Mouse (Mus musculus): Measurements from ENCODE around the gene Tmbim6. TPM values are rescaled to one million over a fixed set of nuclear protein-coding genes. Genes with fewer than 3 reads are reported as not detected.

Gene Tmbim6
- polyA plus RNA-seq, 1 experiment from 2014 or later = 726 TPM

GRCm38 (mm10) chr15:99453153-99453900 is 60.6 kb downstream of the Tmbim6 start:
- no peak overlapping the region for H3K9ac ChIP-seq (ENCODE audit: low read depth, low read length)
- H3K9me3 ChIP-seq (ENCODE audit: control insufficient read depth, low read length) = no peaks in the 10 kb centered on the region
- H3K36me3 ChIP-seq (ENCODE audit: control insufficient read depth, insufficient read depth, low read length) = no peaks in the 10 kb centered on the region
- 74% methylated on average over 11 of the region's 11 CpGs for WGBS
- H3K27me3 ChIP-seq (replicated peaks; ENCODE audit: control insufficient read depth, insufficient read depth, low read length) = no peaks in the 10 kb centered on the region
- H3K27ac ChIP-seq (ENCODE audit: low read length) = no peak overlapping the region
- H3K4me1 ChIP-seq (ENCODE audit: control insufficient read depth, insufficient read depth, low read length) = peaks cover 40% of the 10 kb centered on the region
- no peak overlapping the region for H3K4me3 ChIP-seq (ENCODE audit: low read length)
- no peak overlapping the region for H3K4me2 ChIP-seq (ENCODE audit: low read depth, low read length)
- ATAC-seq = no peak

GRCm38 (mm10) chr15:99454585-99455279 is 62.0 kb downstream of the Tmbim6 start:
- Histone ChIP-seq H3K4me2 (ENCODE audit: low read depth, low read length) (no peak overlapping the region), H3K27me3 (replicated peaks; ENCODE audit: control insufficient read depth, insufficient read depth, low read length) (no peaks in the 10 kb centered on the region), H3K4me1 (ENCODE audit: control insufficient read depth, insufficient read depth, low read length) (peaks cover 29% of the 10 kb centered on the region), H3K9ac (ENCODE audit: low read depth, low read length) (0 out of 2 replicates have a peak overlapping the region, but pooled peaks have one; percentile 1), H3K9me3 (ENCODE audit: control insufficient read depth, low read length) (no peaks in the 10 kb centered on the region), H3K4me3 (ENCODE audit: low read length) (no peak overlapping the region), H3K27ac (ENCODE audit: low read length) (no peak overlapping the region), H3K36me3 (ENCODE audit: control insufficient read depth, insufficient read depth, low read length) (no peaks in the 10 kb centered on the region)
- no peak for ATAC-seq
- 83% methylated on average over 7 of the region's 7 CpGs for WGBS

- H3K9me3 ChIP-seq (ENCODE audit: control insufficient read depth, low read length) = no peaks in the 10 kb centered on the region
- H3K36me3 ChIP-seq (ENCODE audit: control insufficient read depth, insufficient read depth, low read length) = no peaks in the 10 kb centered on the region
- no peak overlapping the region for H3K4me2 ChIP-seq (ENCODE audit: low read depth, low read length)
- peak overlapping the region; percentile 1; the same call in 1 of the 2 replicates for H3K9ac ChIP-seq (ENCODE audit: low read depth, low read length)
- H3K4me3 ChIP-seq (ENCODE audit: low read length) = no peak overlapping the region
- H3K27me3 ChIP-seq (replicated peaks; ENCODE audit: control insufficient read depth, insufficient read depth, low read length) = no peaks in the 10 kb centered on the region
- peaks cover 23% of the 10 kb centered on the region for H3K4me1 ChIP-seq (ENCODE audit: control insufficient read depth, insufficient read depth, low read length)
- H3K27ac ChIP-seq (ENCODE audit: low read length) = no peak overlapping the region
- no peak for ATAC-seq
- WGBS = 87% methylated on average over 3 of the region's 3 CpGs
These were observed 62.7 kb downstream of the Tmbim6 start for GRCm38 (mm10) chr15:99455415-99455814.

- Histone ChIP-seq H3K4me2 (ENCODE audit: low read depth, low read length) (peak overlapping the region; percentile 93), H3K9me3 (ENCODE audit: control insufficient read depth, low read length) (no peaks in the 10 kb centered on the region), H3K4me3 (ENCODE audit: low read length) (peak overlapping the region; percentile 82), H3K27me3 (replicated peaks; ENCODE audit: control insufficient read depth, insufficient read depth, low read length) (no peaks in the 10 kb centered on the region), H3K9ac (ENCODE audit: low read depth, low read length) (peak overlapping the region; percentile 79), H3K27ac (ENCODE audit: low read length) (peak overlapping the region; percentile 86), H3K36me3 (ENCODE audit: control insufficient read depth, insufficient read depth, low read length) (no peaks in the 10 kb centered on the region), H3K4me1 (ENCODE audit: control insufficient read depth, insufficient read depth, low read length) (peaks cover 20% of the 10 kb centered on the region)
- 27% methylated on average over 7 of the region's 7 CpGs for WGBS
- no peak for ATAC-seq
These were observed 63.8 kb downstream of the Tmbim6 start for GRCm38 (mm10) chr15:99456338-99456962.

- ATAC-seq = peak; percentile 65
- WGBS = 1% methylated on average over 42 of the region's 43 CpGs
- Histone ChIP-seq H3K4me3 (ENCODE audit: low read length) (peak overlapping the region; percentile 82), H3K9me3 (ENCODE audit: control insufficient read depth, low read length) (no peaks in the 10 kb centered on the region), H3K27ac (ENCODE audit: low read length) (peak overlapping the region; percentile 86), H3K9ac (ENCODE audit: low read depth, low read length) (peak overlapping the region; percentile 79), H3K27me3 (replicated peaks; ENCODE audit: control insufficient read depth, insufficient read depth, low read length) (no peaks in the 10 kb centered on the region), H3K4me1 (ENCODE audit: control insufficient read depth, insufficient read depth, low read length) (peaks cover 20% of the 10 kb centered on the region), H3K4me2 (ENCODE audit: low read depth, low read length) (peak overlapping the region; percentile 93), H3K36me3 (ENCODE audit: control insufficient read depth, insufficient read depth, low read length) (no peaks in the 10 kb centered on the region)
These were observed 64.4 kb downstream of the Tmbim6 start for GRCm38 (mm10) chr15:99456963-99457605.

- WGBS = under 1% methylated on average over 45 of the region's 45 CpGs
- H3K27me3 ChIP-seq (replicated peaks; ENCODE audit: control insufficient read depth, insufficient read depth, low read length) = no peaks in the 10 kb centered on the region
- peak within 1 kb of the TSS; percentile 93 for H3K4me2 ChIP-seq (ENCODE audit: low read depth, low read length)
- peak within 1 kb of the TSS; percentile 86 for H3K27ac ChIP-seq (ENCODE audit: low read length)
- peak within 1 kb of the TSS; percentile 82 for H3K4me3 ChIP-seq (ENCODE audit: low read length)
- peak within 1 kb of the TSS; percentile 79 for H3K9ac ChIP-seq (ENCODE audit: low read depth, low read length)
- H3K36me3 ChIP-seq (ENCODE audit: control insufficient read depth, insufficient read depth, low read length) = no peaks in the 10 kb centered on the region
- peaks cover 20% of the 10 kb centered on the region for H3K4me1 ChIP-seq (ENCODE audit: control insufficient read depth, insufficient read depth, low read length)
- peak; percentile 96 for ATAC-seq
- no peaks in the 10 kb centered on the region for H3K9me3 ChIP-seq (ENCODE audit: control insufficient read depth, low read length)
These were observed 65.1 kb downstream of the Tmbim6 start, which contains the start of gene Nckap5l for GRCm38 (mm10) chr15:99457606-99458401. Gene Nckap5l, minus strand, starts transcription at chr15:99457748.

Other genes starting within 250 kb of the Tmbim6 start
- 0.39 and 0.56 TPM in 2 replicates for gene Kcnh3, start 168.0 kb upstream of the Tmbim6 start, polyA plus RNA-seq (2015; fragmentation: Nextera tagmentation; extraction: Ambion mirVana)
- gene Mcrs1, start 140.9 kb upstream of the Tmbim6 start, polyA plus RNA-seq (2015; fragmentation: Nextera tagmentation; extraction: Ambion mirVana) = 124 and 128 TPM in 2 replicates
- gene Prpf40b, start 97.8 kb upstream of the Tmbim6 start, polyA plus RNA-seq (2015; fragmentation: Nextera tagmentation; extraction: Ambion mirVana) = 29.8 and 34.8 TPM in 2 replicates
- gene Fam186b, start 97.0 kb upstream of the Tmbim6 start, polyA plus RNA-seq (2015; fragmentation: Nextera tagmentation; extraction: Ambion mirVana) = 0.24 TPM in 1 of 2 replicates, not detected in the other
- gene Fmnl3, start 22.4 kb upstream of the Tmbim6 start, polyA plus RNA-seq (2015; fragmentation: Nextera tagmentation; extraction: Ambion mirVana) = 10.6 and 10.8 TPM in 2 replicates
- 5.8 and 6.5 TPM in 2 replicates for gene Nckap5l, start 64.9 kb downstream of the Tmbim6 start, polyA plus RNA-seq (2015; fragmentation: Nextera tagmentation; extraction: Ambion mirVana)
- 14.3 and 16.2 TPM in 2 replicates for gene Bcdin3d, start 81.8 kb downstream of the Tmbim6 start, polyA plus RNA-seq (2015; fragmentation: Nextera tagmentation; extraction: Ambion mirVana)
- 0.91 and 1.1 TPM in 2 replicates for gene Faim2, start 135.3 kb downstream of the Tmbim6 start, polyA plus RNA-seq (2015; fragmentation: Nextera tagmentation; extraction: Ambion mirVana)
- gene Aqp2, start 186.2 kb downstream of the Tmbim6 start, polyA plus RNA-seq (2015; fragmentation: Nextera tagmentation; extraction: Ambion mirVana) = 0.10 TPM in 1 of 2 replicates, not detected in the other
- 0.47 and 0.53 TPM in 2 replicates for gene Aqp5, start 197.9 kb downstream of the Tmbim6 start, polyA plus RNA-seq (2015; fragmentation: Nextera tagmentation; extraction: Ambion mirVana)
- gene Aqp6, start 208.5 kb downstream of the Tmbim6 start, polyA plus RNA-seq (2015; fragmentation: Nextera tagmentation; extraction: Ambion mirVana) = not detected in 2 replicates